Mouse (Mus musculus) liver, embryonic 12.5 days (tissue): ENCODE data around the gene Gsta4. TPM values are rescaled to one million over a fixed set of nuclear protein-coding genes. Genes with fewer than 3 reads are reported as not detected.
A peak's percentile ranks its signal among the peaks of the same experiment; 100 is the strongest.
"Not testable (repeated sequence)": the region's sequence is repeated elsewhere in the genome, so short reads cannot be mapped to it uniquely, and the experiment has no call there.

ENCODE experiments used
- ATAC-seq: fragments of 200-750 bp; cut with Nextera tagmentation; 2 replicates; pipeline ENCODE4 v1.8.0; 2017; ENCODE audit warnings: moderate number of reproducible peaks, mild to moderate bottlenecking, moderate library complexity
- H3K27ac ChIP-seq: fragments of 300-500 bp; sonication (generic); 2 replicates; pipeline ENCODE4 v1.5.1; 2016; ENCODE audit warnings: mild to moderate bottlenecking
- H3K27me3 ChIP-seq: fragments of 300-500 bp; sonication (generic); replicated peaks from 2 replicates; pipeline ENCODE4 v1.6.1; 2016; ENCODE audit warnings: mild to moderate bottlenecking, moderate library complexity
- H3K36me3 ChIP-seq: fragments of 300-500 bp; sonication (generic); 2 replicates; pipeline ENCODE4 v1.6.1; 2016; ENCODE audit warnings: mild to moderate bottlenecking, moderate library complexity
- H3K4me1 ChIP-seq: fragments of 300-500 bp; sonication (generic); 2 replicates; pipeline ENCODE4 v1.6.1; 2016
- H3K4me2 ChIP-seq: fragments of 300-500 bp; sonication (generic); 2 replicates; pipeline ENCODE4 v1.6.1; 2016; ENCODE audit warnings: mild to moderate bottlenecking, moderate library complexity
- H3K4me3 ChIP-seq: fragments of 300-500 bp; sonication (generic); 2 replicates; pipeline ENCODE4 v1.5.1; 2016; ENCODE audit warnings: mild to moderate bottlenecking, moderate library complexity
- H3K9ac ChIP-seq: fragments of 300-500 bp; sonication (generic); 2 replicates; pipeline ENCODE4 v1.6.1; 2016; ENCODE audit warnings: mild to moderate bottlenecking, moderate library complexity
- H3K9me3 ChIP-seq: fragments of 300-500 bp; sonication (generic); replicated peaks from 2 replicates; pipeline ENCODE4 v1.6.1; 2016; ENCODE audit warnings: mild to moderate bottlenecking, moderate library complexity
- WGBS: fragments of 180-500 bp; shearing (Covaris S2); methylation state at CpG from one replicate; pipeline ENCODE4 v1.1.7; 2016; ENCODE audit not compliant: insufficient replicate concordance; 5-methylcytosine and 5-hydroxymethylcytosine counted together
- polyA plus RNA-seq: library from polyadenylated mRNA; unstranded; fragments of >200 nt; fragmentation: Nextera tagmentation; extraction: Ambion mirVana; gene quantifications from 2 replicates; pipeline ENCODE4 v1.2.1, GENCODE M21; 2016

The Gsta4 gene
- polyA plus RNA-seq, 1 experiment from 2014 or later = 22.1 TPM

- ATAC-seq = peak; percentile 76
- Histone ChIP-seq H3K4me1 (peaks cover 34% of the 10 kb centered on the region), H3K36me3 (peaks cover 25% of the 10 kb centered on the region), H3K27ac (peak overlapping the region; percentile 77; the same call in 1 of the 2 replicates), H3K9ac (no peak overlapping the region), H3K27me3 (no peaks in the 10 kb centered on the region), H3K9me3 (no peaks in the 10 kb centered on the region), H3K4me3 (no peak overlapping the region), H3K4me2 (0 out of 2 replicates have a peak overlapping the region, but pooled peaks have one; percentile 34)
- WGBS = 60% methylated on average over 6 of the region's 6 CpGs
These were observed 17.1 kb upstream of the Gsta4 start for GRCm38 (mm10) chr9:78165454-78165853.

- no peaks in the 10 kb centered on the region for H3K27me3 ChIP-seq
- H3K4me1 ChIP-seq = peaks cover 34% of the 10 kb centered on the region
- peak overlapping the region; percentile 77 for H3K27ac ChIP-seq
- peak overlapping the region; percentile 52 for H3K9ac ChIP-seq
- H3K4me3 ChIP-seq = peak overlapping the region; percentile 45
- no peaks in the 10 kb centered on the region for H3K9me3 ChIP-seq
- H3K36me3 ChIP-seq = peaks cover 11% of the 10 kb centered on the region
- WGBS = 43% methylated on average over 19 of the region's 19 CpGs
- ATAC-seq = peak; percentile 82
- peak overlapping the region; percentile 64 for H3K4me2 ChIP-seq
These were observed 15.7 kb upstream of the Gsta4 start for GRCm38 (mm10) chr9:78166694-78167452.

- ATAC-seq = no peak
- Histone ChIP-seq H3K9me3 (no peaks in the 10 kb centered on the region), H3K4me3 (no peak overlapping the region), H3K27ac (peak overlapping the region; percentile 77), H3K9ac (peak overlapping the region; percentile 52; the same call in 1 of the 2 replicates), H3K4me2 (peak overlapping the region; percentile 64), H3K4me1 (peaks cover 34% of the 10 kb centered on the region), H3K27me3 (no peaks in the 10 kb centered on the region), H3K36me3 (peaks cover 11% of the 10 kb centered on the region)
- 85% methylated on average over 19 of the region's 19 CpGs for WGBS
These were observed 15.1 kb upstream of the Gsta4 start for GRCm38 (mm10) chr9:78167453-78167969.

- H3K4me1 ChIP-seq = peaks cover 29% of the 10 kb centered on the region
- H3K27me3 ChIP-seq = no peaks in the 10 kb centered on the region
- no peak overlapping the region for H3K9ac ChIP-seq
- H3K27ac ChIP-seq = no peak overlapping the region
- H3K36me3 ChIP-seq = peaks cover 11% of the 10 kb centered on the region
- H3K4me3 ChIP-seq = no peak overlapping the region
- no peak for ATAC-seq
- no peaks in the 10 kb centered on the region for H3K9me3 ChIP-seq
- H3K4me2 ChIP-seq = no peak overlapping the region
- 74% methylated on average over 6 of the region's 6 CpGs for WGBS
These were observed 13.7 kb upstream of the Gsta4 start for GRCm38 (mm10) chr9:78168864-78169263.

- Histone ChIP-seq H3K27me3 (no peaks in the 10 kb centered on the region), H3K36me3 (no peaks in the 10 kb centered on the region)
- WGBS = 45% methylated on average over 1 of the region's 1 CpGs
These were observed 8.6 kb upstream of the Gsta4 start for GRCm38 (mm10) chr9:78174016-78174415.

GRCm38 (mm10) chr9:78174925-78175276, 7.7 kb upstream of the Gsta4 start:
- not testable (repeated sequence) for H3K4me3 ChIP-seq, ATAC-seq, H3K9me3 ChIP-seq, H3K27ac ChIP-seq, H3K36me3 ChIP-seq, H3K4me2 ChIP-seq, H3K9ac ChIP-seq, H3K27me3 ChIP-seq
- peaks cover 13% of the 10 kb centered on the region for H3K4me1 ChIP-seq
- 41% methylated on average over 3 of the region's 3 CpGs for WGBS

More at GRCm38 (mm10) chr9:78174016-78174415, 8.6 kb upstream of the Gsta4 start:
- no peak overlapping the region for H3K4me2 ChIP-seq
- no peak for ATAC-seq
- H3K27ac ChIP-seq = no peak overlapping the region
- H3K4me1 ChIP-seq = peaks cover 13% of the 10 kb centered on the region
- no peaks in the 10 kb centered on the region for H3K9me3 ChIP-seq
- no peak overlapping the region for H3K9ac ChIP-seq
- H3K4me3 ChIP-seq = no peak overlapping the region

GRCm38 (mm10) chr9:78175277-78176200, 7.0 kb upstream of the Gsta4 start:
- no peaks in the 10 kb centered on the region for H3K9me3 ChIP-seq
- peak overlapping the region; percentile 76 for H3K4me3 ChIP-seq
- no peaks in the 10 kb centered on the region for H3K36me3 ChIP-seq
- H3K27ac ChIP-seq = peak overlapping the region; percentile 99
- ATAC-seq = peak; percentile 96
- peak overlapping the region; percentile 77 for H3K4me2 ChIP-seq
- no peaks in the 10 kb centered on the region for H3K27me3 ChIP-seq
- WGBS = under 1% methylated on average over 51 of the region's 58 CpGs
- peaks cover 13% of the 10 kb centered on the region for H3K4me1 ChIP-seq
- peak overlapping the region; percentile 87 for H3K9ac ChIP-seq

- Histone ChIP-seq H3K36me3 (no peaks in the 10 kb centered on the region), H3K9ac (peak overlapping the region; percentile 87), H3K4me2 (peak overlapping the region; percentile 77), H3K4me1 (peaks cover 13% of the 10 kb centered on the region), H3K27ac (peak overlapping the region; percentile 99), H3K27me3 (no peaks in the 10 kb centered on the region), H3K9me3 (no peaks in the 10 kb centered on the region), H3K4me3 (peak overlapping the region; percentile 76)
- 2% methylated on average over 22 of the region's 22 CpGs for WGBS
- ATAC-seq = peak; percentile 42
These were observed 6.3 kb upstream of the Gsta4 start for GRCm38 (mm10) chr9:78176201-78176727.

- peak overlapping the region; percentile 87 for H3K9ac ChIP-seq
- ATAC-seq = no peak
These were observed 5.7 kb upstream of the Gsta4 start for GRCm38 (mm10) chr9:78176831-78177230.

GRCm38 (mm10) chr9:78178197-78178596, 4.4 kb upstream of the Gsta4 start:
- WGBS = 71% methylated on average over 5 of the region's 5 CpGs
- no peaks in the 10 kb centered on the region for H3K36me3 ChIP-seq
- H3K27ac ChIP-seq = no peak overlapping the region
- no peak overlapping the region for H3K9ac ChIP-seq
- no peaks in the 10 kb centered on the region for H3K27me3 ChIP-seq
- no peak overlapping the region for H3K4me2 ChIP-seq
- ATAC-seq = no peak
- H3K4me3 ChIP-seq = no peak overlapping the region
- H3K4me1 ChIP-seq = peaks cover 13% of the 10 kb centered on the region
- H3K9me3 ChIP-seq = no peaks in the 10 kb centered on the region

More at GRCm38 (mm10) chr9:78176831-78177230, 5.7 kb upstream of the Gsta4 start:
- no peaks in the 10 kb centered on the region for H3K9me3 ChIP-seq
- no peaks in the 10 kb centered on the region for H3K36me3 ChIP-seq
- WGBS = 31% methylated on average over 7 of the region's 7 CpGs
- H3K4me3 ChIP-seq = peak overlapping the region; percentile 76
- H3K27ac ChIP-seq = peak overlapping the region; percentile 99
- H3K4me1 ChIP-seq = peaks cover 13% of the 10 kb centered on the region
- H3K4me2 ChIP-seq = peak overlapping the region; percentile 77
- H3K27me3 ChIP-seq = no peaks in the 10 kb centered on the region

GRCm38 (mm10) chr9:78179071-78179470, 3.5 kb upstream of the Gsta4 start:
- Histone ChIP-seq H3K4me1 (peaks cover 16% of the 10 kb centered on the region), H3K27ac (no peak overlapping the region), H3K4me2 (no peak overlapping the region), H3K27me3 (no peaks in the 10 kb centered on the region), H3K36me3 (no peaks in the 10 kb centered on the region), H3K4me3 (no peak overlapping the region), H3K9me3 (no peaks in the 10 kb centered on the region), H3K9ac (no peak overlapping the region)
- WGBS = 77% methylated on average over 2 of the region's 2 CpGs
- no peak for ATAC-seq
